Mouse (Mus musculus) T-helper 2 cell (primary cell): ENCODE measurements around the gene Prdm2.

Experiments used
- in situ Hi-C: fragments of 300-600 bp; cut with MboI, MseI; formaldehyde crosslinking; loops from one replicate; pipeline ENCODE4 v1.15.1; 2025; ENCODE audit warnings: high pct_unique_total_duplicates

Prdm2 gene

DNA sequence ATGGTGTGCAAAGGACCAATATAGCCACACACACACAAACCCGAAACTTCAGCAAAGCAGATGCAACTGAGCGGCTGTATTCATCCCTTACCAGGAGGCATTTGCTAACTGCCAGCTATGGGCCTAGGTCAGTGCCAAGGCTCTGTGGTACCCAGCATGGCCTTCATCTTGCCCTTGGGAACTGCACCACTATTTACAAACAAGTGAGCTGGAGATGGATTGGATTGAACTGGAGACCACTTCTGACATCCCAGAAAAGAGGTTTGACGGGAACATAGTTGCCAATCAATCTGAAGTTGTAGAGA, 332 bp upstream of the Prdm2 start:
- in situ Hi-C loops = no loop called here

GRCm38 (mm10) chr4:143211584-143212340, 1.0 kb downstream of the Prdm2 start:
- in situ Hi-C loops = no loop called here

GRCm38 (mm10) chr4:143209997-143210396, 2.8 kb downstream of the Prdm2 start:
- in situ Hi-C loops = no loop called here

DNA sequence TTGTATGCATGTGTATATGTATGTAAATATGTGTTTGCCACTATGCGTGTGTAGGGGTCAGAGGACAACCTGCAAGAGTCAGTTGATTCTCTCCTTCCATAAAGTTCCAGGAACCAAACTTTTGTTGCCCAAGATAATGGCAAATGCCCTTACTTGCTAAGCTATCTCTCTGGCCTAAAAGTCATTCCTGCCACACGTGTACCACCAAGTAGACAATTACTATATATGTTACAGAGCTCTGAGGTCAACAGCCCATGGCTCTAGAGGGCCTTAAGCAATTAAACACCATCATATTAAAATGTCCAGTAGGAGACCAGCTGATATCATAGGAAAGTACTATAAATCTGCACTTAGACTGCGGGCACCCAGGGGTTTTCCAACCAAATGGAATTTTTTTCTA, 10.1 kb downstream of the Prdm2 start:
- in situ Hi-C loops = loop anchor here (5.0 kb wide), 1 partner anchor 40 kb away; no protein-coding TSS in a partner anchor

GRCm38 (mm10) chr4:143198371-143198770, 14.4 kb downstream of the Prdm2 start:
- in situ Hi-C loops = no loop called here

- in situ Hi-C loops = no loop called here
These were observed 14.9 kb downstream of the Prdm2 start for GRCm38 (mm10) chr4:143197845-143198356.

DNA sequence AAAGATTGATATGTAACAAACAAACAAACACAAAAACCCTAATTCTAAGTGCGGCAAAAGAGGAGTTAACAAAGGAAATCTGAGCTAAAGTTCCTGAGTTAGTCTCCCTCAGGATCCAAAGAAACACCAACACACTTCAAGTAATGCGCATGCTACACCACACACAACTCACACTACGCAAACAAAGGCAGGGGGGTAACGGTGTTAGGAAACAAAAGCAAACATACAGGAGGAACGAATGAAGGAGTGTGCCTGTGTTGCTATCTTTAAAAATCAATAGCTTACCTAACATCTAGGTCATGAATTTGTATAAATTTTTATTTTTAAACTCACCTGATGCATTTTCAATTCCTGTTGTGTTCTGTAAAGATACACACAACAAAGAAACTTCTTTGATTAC, 18.5 kb downstream of the Prdm2 start:
- in situ Hi-C loops = no loop called here

GRCm38 (mm10) chr4:143193164-143193563, 19.6 kb downstream of the Prdm2 start:
- in situ Hi-C loops = no loop called here

- in situ Hi-C loops = no loop called here
These were observed 21.0 kb downstream of the Prdm2 start for GRCm38 (mm10) chr4:143191783-143192182.

DNA sequence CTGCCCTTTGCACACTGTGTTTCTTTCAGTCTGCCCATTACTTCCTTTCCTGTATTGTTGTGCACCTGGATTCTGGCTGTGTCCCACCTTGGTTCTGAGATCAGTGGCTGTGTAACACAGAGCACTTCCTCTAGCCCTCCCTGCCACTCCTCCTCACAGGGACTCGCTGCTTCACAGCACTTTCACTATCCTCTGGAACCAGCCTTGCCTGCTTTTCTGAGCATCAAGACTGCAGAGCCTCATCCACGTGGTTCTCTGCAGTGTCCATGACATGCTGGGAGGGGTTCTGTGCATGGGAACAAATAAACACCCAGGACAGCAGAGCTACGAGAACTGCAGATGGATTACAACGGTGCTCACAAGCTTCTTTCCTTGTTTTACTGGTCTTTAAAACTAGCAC, 22.1 kb downstream of the Prdm2 start:
- in situ Hi-C loops = no loop called here

DNA sequence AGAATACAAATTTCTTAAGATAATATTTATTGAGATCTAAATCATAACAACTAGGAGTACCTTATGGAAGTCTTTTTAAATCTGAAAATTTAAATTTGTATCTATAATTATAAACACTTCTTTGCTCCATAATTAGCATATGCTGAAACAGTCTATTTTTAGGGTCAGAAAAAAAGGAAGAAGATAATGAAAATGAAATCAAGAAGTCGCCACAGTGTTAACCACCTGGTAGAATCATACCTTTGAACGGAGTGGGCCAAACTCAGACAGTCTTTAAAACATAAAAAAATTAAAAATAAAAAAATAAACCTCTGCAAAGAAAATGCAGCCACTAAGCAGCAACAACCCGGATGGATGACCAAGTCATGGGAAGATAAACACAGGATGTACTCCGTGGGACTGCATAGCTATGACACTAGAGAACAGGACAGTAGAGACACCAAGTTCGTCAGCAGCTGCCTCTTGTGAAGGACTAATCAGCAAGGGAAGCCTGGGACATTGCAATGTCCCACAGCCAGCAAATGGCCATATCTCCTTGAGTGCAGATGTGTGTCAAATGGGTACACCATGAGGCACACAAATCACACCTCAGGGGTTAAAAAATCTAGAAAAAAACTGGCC, 24.1 kb downstream of the Prdm2 start:
- in situ Hi-C loops = no loop called here

- in situ Hi-C loops = no loop called here
These were observed 26.7 kb downstream of the Prdm2 start for GRCm38 (mm10) chr4:143186066-143186465.

- in situ Hi-C loops = no loop called here
These were observed 27.3 kb downstream of the Prdm2 start for GRCm38 (mm10) chr4:143185496-143185895.

DNA sequence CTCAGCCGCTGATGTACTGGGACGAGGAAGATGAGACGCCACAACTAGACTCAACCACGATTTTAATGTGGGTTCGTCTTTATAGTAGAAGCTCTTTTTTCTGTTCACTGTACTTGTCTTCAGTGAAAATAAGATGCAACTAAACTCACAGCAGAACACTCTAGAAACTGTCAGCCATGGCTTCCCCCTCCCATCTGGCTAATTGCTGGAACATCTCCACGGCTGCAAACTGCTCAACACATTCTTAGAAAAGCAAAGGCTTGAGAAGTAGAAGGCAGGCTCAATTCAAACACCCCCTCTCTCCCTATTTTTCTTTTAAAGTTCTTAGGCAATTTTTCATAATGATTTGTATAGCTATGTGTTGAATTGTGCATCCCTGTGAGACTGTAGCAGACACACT, 29.7 kb downstream of the Prdm2 start:
- in situ Hi-C loops = no loop called here

DNA sequence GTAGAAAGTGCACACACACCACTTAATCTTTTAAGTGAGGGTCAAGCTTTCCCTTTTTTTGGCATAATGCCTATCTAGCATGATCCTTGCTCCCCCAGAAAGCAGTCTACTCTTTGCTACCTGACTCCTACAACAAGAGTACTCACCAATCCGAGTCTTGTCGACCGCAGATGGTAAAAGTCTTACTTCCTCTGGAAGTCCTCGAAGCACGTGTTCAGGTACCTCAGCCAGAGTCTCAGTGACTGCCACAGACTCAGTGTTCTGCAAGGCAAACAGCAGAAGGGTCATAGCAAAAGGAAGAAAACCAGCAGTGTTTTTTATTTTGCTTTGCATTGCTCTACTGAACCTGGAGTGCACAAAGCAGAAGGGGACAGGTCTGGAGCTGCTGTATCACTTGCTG, 32.1 kb downstream of the Prdm2 start:
- in situ Hi-C loops = no loop called here

DNA sequence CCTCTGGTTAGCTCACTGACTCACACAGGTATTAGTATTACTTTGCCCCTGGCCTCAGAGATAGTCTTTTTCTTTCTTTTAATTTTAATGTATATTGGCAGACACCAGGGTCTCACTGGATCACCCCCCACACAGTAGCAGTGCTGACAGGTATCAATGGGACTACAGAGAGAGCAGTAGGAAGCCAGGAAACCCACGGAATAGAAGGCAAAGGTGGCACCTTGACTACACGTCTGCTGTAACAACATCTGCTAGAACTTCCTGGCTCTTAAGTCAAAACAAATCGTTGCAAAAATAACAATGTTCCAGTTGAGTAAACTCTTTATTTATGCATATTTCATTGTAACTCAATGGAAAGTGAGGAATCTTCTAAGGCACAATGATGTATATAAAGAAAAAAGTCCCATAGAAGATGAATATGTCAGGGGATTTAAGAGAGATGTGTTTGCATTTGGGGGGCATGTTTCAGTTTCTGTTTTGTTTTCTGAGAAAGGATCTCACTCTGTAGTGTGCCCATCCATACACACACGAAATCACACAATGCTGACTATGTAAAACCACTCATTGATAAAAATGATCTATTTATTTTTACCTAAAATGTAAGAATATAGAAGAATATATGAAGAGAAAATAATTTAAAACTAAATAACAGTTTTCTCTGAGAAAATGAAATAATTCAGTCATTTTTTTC, 41.0 kb downstream of the Prdm2 start:
- in situ Hi-C loops = no loop called here

- in situ Hi-C loops = no loop called here
These were observed 42.5 kb downstream of the Prdm2 start for GRCm38 (mm10) chr4:143170290-143170689.

DNA sequence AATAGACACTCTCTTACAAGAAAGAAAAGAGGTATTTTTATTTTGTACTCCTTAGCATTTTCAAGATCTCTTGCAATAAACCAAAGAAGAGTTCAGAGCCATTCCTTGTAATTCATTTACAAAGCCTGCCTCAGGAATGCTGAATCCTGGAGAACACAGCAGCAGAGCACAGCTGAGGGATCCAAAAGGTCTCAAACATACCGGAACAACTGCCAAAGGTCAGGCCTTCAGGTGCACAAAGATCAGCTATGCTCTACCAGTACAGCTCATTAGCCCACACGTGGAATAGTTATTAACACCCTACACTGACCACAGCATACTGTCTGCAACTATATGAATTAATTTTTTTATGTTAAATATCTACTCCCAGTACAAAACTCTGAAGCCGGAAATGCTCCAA, 44.7 kb downstream of the Prdm2 start:
- in situ Hi-C loops = no loop called here

DNA sequence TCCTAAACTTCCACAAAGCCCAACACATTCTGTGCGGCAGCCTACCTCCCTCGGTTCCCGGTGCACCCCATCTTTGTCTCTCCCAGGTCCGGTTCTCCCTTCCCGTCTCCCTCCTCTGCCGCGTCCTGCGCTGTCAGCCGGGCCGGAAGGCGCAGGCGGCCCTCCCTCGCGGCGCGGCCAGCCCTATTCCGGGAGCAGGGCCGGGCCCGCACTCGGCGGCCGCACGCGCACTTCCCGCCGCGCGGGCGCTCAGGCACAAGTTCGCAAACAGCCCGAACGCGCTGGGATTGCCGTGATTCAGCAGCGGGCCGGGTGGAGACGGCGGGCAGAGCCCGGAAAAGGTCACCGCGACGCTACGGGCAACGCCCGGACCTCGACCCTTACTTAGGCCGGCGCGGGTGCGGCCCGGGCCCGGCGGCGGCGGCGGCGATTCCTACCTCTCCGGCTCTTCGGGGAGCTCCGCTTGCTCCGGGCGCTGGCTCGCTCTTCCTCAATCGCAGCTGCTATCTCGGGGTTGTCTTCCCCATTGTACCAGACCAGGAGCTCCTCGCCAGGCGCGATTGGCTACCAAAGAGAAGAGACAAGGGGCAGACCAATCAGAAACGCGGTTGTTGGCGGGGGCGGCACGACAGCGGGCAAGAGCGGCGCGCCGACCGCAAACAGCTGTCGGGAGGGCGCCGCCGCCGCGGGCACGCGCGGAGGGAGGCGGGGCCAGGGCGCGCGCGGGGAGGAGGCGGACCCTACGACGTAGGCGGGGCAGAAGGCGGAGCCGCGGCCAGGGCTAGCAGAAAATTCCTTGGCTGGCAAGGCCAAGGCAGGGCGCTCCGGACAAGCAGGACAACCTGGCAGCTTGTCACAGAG, 50.9 kb downstream of the Prdm2 start:
- in situ Hi-C loops = loop anchor here (5.0 kb wide), 1 partner anchor 40 kb away; no protein-coding TSS in a partner anchor

- in situ Hi-C loops = loop anchor here (5.0 kb wide), 1 partner anchor 41 kb away; no protein-coding TSS in a partner anchor
These were observed 52.0 kb downstream of the Prdm2 start for GRCm38 (mm10) chr4:143160826-143161225.

- in situ Hi-C loops = no loop called here
These were observed 53.5 kb downstream of the Prdm2 start for GRCm38 (mm10) chr4:143159336-143159735.

- in situ Hi-C loops = no loop called here
These were observed 56.9 kb downstream of the Prdm2 start for GRCm38 (mm10) chr4:143155871-143156270.
